Mouse (Mus musculus): ENCODE data around the gene Bach2. TPM values are rescaled to one million over a fixed set of nuclear protein-coding genes. Genes with fewer than 3 reads are reported as not detected.

Gene Bach2
- polyA plus RNA-seq, 1 experiment from 2014 or later, result 4.8 TPM

DNA sequence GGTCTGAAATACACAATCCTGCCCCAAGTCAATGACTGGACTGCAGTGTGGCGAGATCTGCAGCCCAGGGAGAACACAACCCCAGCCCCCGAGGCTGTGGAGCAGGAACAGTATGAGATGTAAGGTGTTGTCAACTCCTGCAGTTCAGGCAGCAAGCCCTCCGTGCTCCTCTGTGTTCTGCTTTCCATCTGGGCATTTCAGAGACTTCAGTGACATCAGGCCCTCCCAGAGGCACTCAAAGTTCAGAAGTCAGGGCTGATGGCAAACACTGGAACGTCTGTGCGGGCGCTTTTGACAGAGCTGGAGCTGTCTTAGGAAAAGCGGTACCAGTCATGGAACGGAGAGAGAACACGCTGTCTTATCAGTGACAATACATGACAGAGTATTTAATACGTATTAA lies 4.9 kb downstream of the Bach2 start:
- DNase-seq (ENCODE audit: low spot score) (no peak), ATAC-seq (replicated peaks; ENCODE audit: low FRiP score) (no peak)
- no peaks in the 10 kb centered on the region for H3K36me3 ChIP-seq (ENCODE audit: control insufficient read depth, insufficient read depth, low read length)
- H3K4me2 ChIP-seq, result no peak overlapping the region
- H3K9me3 ChIP-seq (ENCODE audit: control insufficient read depth, low read length), result no peaks in the 10 kb centered on the region
- WGBS, result 47% methylated on average over 10 of the region's 10 CpGs
- no peak overlapping the region for H3K9ac ChIP-seq (ENCODE audit: low read depth, low read length)
- H3K27ac ChIP-seq (ENCODE audit: low read depth, low read length), result peak overlapping the region; percentile 55; the same call in 1 of the 2 replicates
- no peak overlapping the region for H3K4me3 ChIP-seq (ENCODE audit: low read depth, low read length)
- peaks cover 35% of the 10 kb centered on the region for H3K4me1 ChIP-seq (replicated peaks; ENCODE audit: control insufficient read depth, insufficient read depth, low read length)
- H3K27me3 ChIP-seq (replicated peaks; ENCODE audit: control insufficient read depth, insufficient read depth, low read length), result peaks cover 23% of the 10 kb centered on the region

DNA sequence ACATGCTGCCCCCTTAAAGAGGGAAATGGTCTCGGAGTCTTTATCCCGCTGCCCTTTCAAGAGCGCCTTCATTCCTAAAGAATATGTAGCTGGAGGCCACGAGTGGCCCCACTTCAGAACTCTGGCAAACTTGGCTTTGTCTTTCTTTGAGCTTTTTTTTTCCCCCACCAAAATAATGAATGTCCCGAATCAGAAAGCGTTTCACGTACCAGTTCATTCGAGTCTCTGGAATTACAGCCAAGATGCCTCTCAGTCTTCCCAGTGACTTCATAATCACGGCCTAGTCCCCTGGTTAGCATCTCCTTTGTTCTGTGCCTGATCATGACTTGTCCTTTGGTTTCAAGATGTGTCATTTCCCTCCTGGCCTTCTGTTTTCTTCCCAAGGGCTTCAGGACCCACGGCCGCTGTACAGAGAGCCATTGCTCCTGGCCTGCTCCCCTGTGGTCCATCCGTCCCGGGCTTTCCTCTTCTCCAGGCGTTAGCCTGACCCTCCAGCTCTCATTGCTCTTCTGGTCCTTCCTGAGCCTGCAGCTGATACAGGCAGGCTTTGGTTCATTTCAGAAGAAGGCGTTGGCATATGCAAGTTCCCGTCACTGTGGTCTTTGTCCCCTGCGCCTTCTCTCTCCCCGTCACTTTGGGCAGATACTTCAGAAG lies 5.6 kb downstream of the Bach2 start:
- no peak for ATAC-seq (replicated peaks; ENCODE audit: low FRiP score)
- WGBS, result 67% methylated on average over 18 of the region's 18 CpGs

DNA sequence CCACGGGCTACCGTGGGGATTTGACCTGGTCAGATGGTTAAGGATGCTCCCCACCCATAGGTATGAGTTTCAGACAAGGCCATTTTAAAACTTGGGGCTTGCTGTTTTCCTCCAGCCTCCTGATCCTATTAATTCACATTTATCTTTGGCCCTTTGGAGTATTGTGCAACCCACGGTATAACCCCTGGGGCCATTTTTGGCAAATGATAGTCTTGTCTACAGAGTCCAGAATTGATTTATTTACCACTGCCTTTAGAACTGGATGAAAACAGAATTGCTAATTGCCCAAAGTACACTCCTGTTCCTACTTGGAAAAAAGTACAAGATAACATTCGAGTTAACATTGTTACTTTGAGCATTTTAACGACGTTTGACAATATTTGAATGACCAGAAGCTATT lies 7.0 kb downstream of the Bach2 start:
- WGBS, result 78% methylated on average over 6 of the region's 6 CpGs
- H3K4me1 ChIP-seq (replicated peaks; ENCODE audit: control insufficient read depth, insufficient read depth, low read length), result peaks cover 49% of the 10 kb centered on the region
- ATAC-seq (replicated peaks; ENCODE audit: low FRiP score), result no peak

More for the DNA sequence above, 5.6 kb downstream of the Bach2 start:
- Histone ChIP-seq H3K36me3 (ENCODE audit: control insufficient read depth, insufficient read depth, low read length) (no peaks in the 10 kb centered on the region), H3K27ac (ENCODE audit: low read depth, low read length) (no peak overlapping the region), H3K9ac (ENCODE audit: low read depth, low read length) (no peak overlapping the region), H3K27me3 (replicated peaks; ENCODE audit: control insufficient read depth, insufficient read depth, low read length) (peaks cover 23% of the 10 kb centered on the region), H3K4me2 (no peak overlapping the region), H3K9me3 (ENCODE audit: control insufficient read depth, low read length) (no peaks in the 10 kb centered on the region), H3K4me3 (ENCODE audit: low read depth, low read length) (no peak overlapping the region), H3K4me1 (replicated peaks; ENCODE audit: control insufficient read depth, insufficient read depth, low read length) (peaks cover 42% of the 10 kb centered on the region)
- no peak for DNase-seq (ENCODE audit: low spot score)

DNA sequence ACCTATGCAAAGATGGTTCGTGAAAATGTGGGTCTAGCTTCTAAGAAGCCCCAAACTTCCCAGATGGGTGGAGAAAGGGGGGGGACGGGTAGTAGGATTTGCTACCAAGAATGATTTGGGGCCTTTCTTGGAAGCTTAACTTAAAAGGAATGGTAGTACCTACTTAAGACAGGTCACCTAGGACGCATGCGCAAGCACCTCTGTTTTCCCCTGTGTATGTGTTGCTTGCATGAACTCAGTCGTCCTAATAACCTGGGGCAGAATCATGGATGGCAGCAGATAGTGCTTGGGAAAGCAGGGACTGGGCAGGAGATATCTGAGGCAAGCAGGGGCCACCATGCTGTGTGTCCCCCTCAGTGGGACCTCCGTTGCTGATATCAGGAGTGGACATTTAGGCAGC lies 7.4 kb downstream of the Bach2 start:
- WGBS, result 73% methylated on average over 6 of the region's 6 CpGs
- DNase-seq (ENCODE audit: low spot score) (no peak), ATAC-seq (replicated peaks; ENCODE audit: low FRiP score) (no peak)
- peaks cover 49% of the 10 kb centered on the region for H3K4me1 ChIP-seq (replicated peaks; ENCODE audit: control insufficient read depth, insufficient read depth, low read length)
- no peaks in the 10 kb centered on the region for H3K9me3 ChIP-seq (ENCODE audit: control insufficient read depth, low read length)
- H3K27ac ChIP-seq (ENCODE audit: low read depth, low read length), result no peak overlapping the region
- H3K4me2 ChIP-seq, result no peak overlapping the region
- no peak overlapping the region for H3K4me3 ChIP-seq (ENCODE audit: low read depth, low read length)
- no peaks in the 10 kb centered on the region for H3K36me3 ChIP-seq (ENCODE audit: control insufficient read depth, insufficient read depth, low read length)
- H3K27me3 ChIP-seq (replicated peaks; ENCODE audit: control insufficient read depth, insufficient read depth, low read length), result peaks cover 7% of the 10 kb centered on the region
- H3K9ac ChIP-seq (ENCODE audit: low read depth, low read length), result no peak overlapping the region

More for the DNA sequence above, 7.0 kb downstream of the Bach2 start:
- Histone ChIP-seq H3K9me3 (ENCODE audit: control insufficient read depth, low read length) (no peaks in the 10 kb centered on the region), H3K36me3 (ENCODE audit: control insufficient read depth, insufficient read depth, low read length) (no peaks in the 10 kb centered on the region), H3K27me3 (replicated peaks; ENCODE audit: control insufficient read depth, insufficient read depth, low read length) (peaks cover 10% of the 10 kb centered on the region), H3K27ac (ENCODE audit: low read depth, low read length) (no peak overlapping the region), H3K9ac (ENCODE audit: low read depth, low read length) (no peak overlapping the region), H3K4me3 (ENCODE audit: low read depth, low read length) (no peak overlapping the region), H3K4me2 (no peak overlapping the region)
- no peak for DNase-seq (ENCODE audit: low spot score)

DNA sequence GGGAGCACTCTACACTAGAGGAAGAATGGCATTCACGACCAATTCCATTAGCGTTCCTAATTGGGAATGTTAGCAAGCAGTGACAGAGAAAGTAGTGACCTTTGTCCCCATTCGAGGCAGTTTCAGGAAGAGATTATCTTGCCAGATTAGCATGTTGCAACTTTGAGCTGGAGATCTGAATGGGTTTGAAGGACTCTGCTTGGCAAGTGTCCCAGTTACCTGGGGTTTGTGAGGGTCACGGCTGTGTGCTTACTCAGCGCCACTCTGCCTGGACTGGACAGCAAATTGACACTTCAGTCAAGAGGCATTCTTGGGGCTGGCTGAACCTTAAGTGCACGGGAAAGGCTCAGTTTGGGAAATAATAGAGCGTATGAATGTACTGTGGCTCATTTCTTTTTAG lies 8.2 kb downstream of the Bach2 start:
- no peak overlapping the region for H3K27ac ChIP-seq (ENCODE audit: low read depth, low read length)
- DNase-seq (ENCODE audit: low spot score) (no peak), ATAC-seq (replicated peaks; ENCODE audit: low FRiP score) (no peak)
- no peaks in the 10 kb centered on the region for H3K27me3 ChIP-seq (replicated peaks; ENCODE audit: control insufficient read depth, insufficient read depth, low read length)
- H3K36me3 ChIP-seq (ENCODE audit: control insufficient read depth, insufficient read depth, low read length), result no peaks in the 10 kb centered on the region
- no peaks in the 10 kb centered on the region for H3K9me3 ChIP-seq (ENCODE audit: control insufficient read depth, low read length)
- H3K4me1 ChIP-seq (replicated peaks; ENCODE audit: control insufficient read depth, insufficient read depth, low read length), result peaks cover 52% of the 10 kb centered on the region
- H3K4me3 ChIP-seq (ENCODE audit: low read depth, low read length), result no peak overlapping the region
- H3K9ac ChIP-seq (ENCODE audit: low read depth, low read length), result no peak overlapping the region
- WGBS, result 32% methylated on average over 7 of the region's 7 CpGs
- H3K4me2 ChIP-seq, result no peak overlapping the region

DNA sequence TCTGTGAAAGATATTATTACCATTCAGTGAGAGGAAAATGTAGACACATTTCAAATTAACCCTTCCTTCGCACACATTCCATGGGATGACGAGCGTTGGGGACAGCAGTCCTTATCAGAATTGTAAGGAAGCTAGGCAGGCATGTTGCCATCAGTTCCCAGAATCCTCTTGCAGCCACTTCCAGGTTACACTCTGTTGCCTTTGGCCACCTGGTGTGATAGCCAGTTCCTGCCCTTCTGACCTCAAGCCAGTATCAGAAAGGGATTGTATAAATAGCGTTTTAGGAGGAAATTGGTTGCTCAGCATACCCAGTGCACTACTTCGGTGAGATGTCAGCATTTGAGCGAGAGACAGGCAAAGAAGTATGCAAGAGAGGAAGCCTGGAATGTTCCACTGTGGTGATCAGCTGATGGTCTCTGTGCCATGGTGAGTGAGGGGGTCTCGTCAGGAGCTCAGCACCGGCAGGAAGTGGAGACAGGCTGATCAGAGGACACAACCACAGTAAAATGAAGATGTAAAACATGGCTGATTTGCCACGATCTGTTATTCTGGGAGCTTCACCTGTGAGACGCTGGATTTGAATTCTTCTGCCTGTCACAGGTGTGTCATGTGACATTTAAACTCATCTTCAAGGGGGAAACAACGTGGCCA lies 9.0 kb downstream of the Bach2 start:
- no peak for ATAC-seq (replicated peaks; ENCODE audit: low FRiP score)
- no peak overlapping the region for H3K4me3 ChIP-seq (ENCODE audit: low read depth, low read length)
- H3K4me2 ChIP-seq, result peak overlapping the region; percentile 19; the same call in 1 of the 2 replicates
- WGBS, result 36% methylated on average over 11 of the region's 11 CpGs
- no peak overlapping the region for H3K9ac ChIP-seq (ENCODE audit: low read depth, low read length)
- H3K27me3 ChIP-seq (replicated peaks; ENCODE audit: control insufficient read depth, insufficient read depth, low read length), result no peaks in the 10 kb centered on the region
- no peak for DNase-seq (ENCODE audit: low spot score)
- no peaks in the 10 kb centered on the region for H3K36me3 ChIP-seq (ENCODE audit: control insufficient read depth, insufficient read depth, low read length)
- no peak overlapping the region for H3K27ac ChIP-seq (ENCODE audit: low read depth, low read length)
- H3K9me3 ChIP-seq (ENCODE audit: control insufficient read depth, low read length), result no peaks in the 10 kb centered on the region
- H3K4me1 ChIP-seq (replicated peaks; ENCODE audit: control insufficient read depth, insufficient read depth, low read length), result peaks cover 52% of the 10 kb centered on the region

DNA sequence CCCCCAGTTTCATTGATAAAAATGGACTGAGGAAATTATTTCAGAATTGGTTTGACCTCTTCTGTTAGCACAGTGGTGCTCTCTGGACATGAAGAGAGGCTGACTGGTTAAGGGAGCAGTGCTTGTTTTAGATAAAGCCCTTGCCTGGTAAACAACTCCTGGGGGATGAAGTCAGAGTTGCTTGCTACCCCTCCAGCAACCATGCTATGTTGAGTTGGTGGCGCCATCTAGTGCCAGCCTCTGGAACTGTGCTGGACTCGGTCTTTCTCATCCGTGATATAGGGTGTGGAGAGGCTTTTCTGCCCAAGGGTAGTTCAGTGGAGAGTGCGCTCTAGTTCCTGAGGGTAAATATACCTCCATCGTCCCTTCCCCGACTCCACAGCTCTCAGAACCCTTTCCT lies 9.6 kb downstream of the Bach2 start:
- 19% methylated on average over 6 of the region's 6 CpGs for WGBS
- H3K36me3 ChIP-seq (ENCODE audit: control insufficient read depth, insufficient read depth, low read length), result no peaks in the 10 kb centered on the region
- no peaks in the 10 kb centered on the region for H3K9me3 ChIP-seq (ENCODE audit: control insufficient read depth, low read length)
- no peak overlapping the region for H3K9ac ChIP-seq (ENCODE audit: low read depth, low read length)
- peak; percentile 64 for ATAC-seq (replicated peaks; ENCODE audit: low FRiP score)
- DNase-seq (ENCODE audit: low spot score), result peak; percentile 81
- H3K27ac ChIP-seq (ENCODE audit: low read depth, low read length), result no peak overlapping the region
- H3K27me3 ChIP-seq (replicated peaks; ENCODE audit: control insufficient read depth, insufficient read depth, low read length), result no peaks in the 10 kb centered on the region
- H3K4me1 ChIP-seq (replicated peaks; ENCODE audit: control insufficient read depth, insufficient read depth, low read length), result peaks cover 52% of the 10 kb centered on the region
- no peak overlapping the region for H3K4me3 ChIP-seq (ENCODE audit: low read depth, low read length)
- H3K4me2 ChIP-seq, result no peak overlapping the region

DNA sequence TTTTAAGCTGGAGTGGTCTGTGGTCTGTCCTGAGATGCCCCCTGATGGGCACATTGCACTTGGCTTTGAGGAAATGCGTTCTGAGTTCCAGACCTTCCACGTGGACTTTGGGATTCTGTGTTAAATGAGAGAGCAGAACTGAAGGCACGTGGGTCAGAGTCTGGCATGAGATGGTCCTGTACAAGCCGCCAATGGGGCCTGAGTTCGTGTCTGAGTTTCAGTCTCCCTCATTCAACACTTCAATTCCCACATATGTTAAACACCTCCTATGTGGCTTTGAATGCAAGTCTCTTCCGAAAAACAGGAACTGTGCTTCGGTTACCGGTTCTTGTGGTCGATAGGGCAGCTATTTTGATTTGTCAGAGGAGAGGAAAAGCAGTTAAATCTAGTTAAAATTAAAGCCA lies 10.4 kb downstream of the Bach2 start:
- Histone ChIP-seq H3K9ac (ENCODE audit: low read depth, low read length) (no peak overlapping the region), H3K27me3 (replicated peaks; ENCODE audit: control insufficient read depth, insufficient read depth, low read length) (no peaks in the 10 kb centered on the region), H3K4me2 (peak overlapping the region; percentile 23; the same call in 1 of the 2 replicates), H3K36me3 (ENCODE audit: control insufficient read depth, insufficient read depth, low read length) (no peaks in the 10 kb centered on the region), H3K27ac (ENCODE audit: low read depth, low read length) (no peak overlapping the region), H3K4me1 (replicated peaks; ENCODE audit: control insufficient read depth, insufficient read depth, low read length) (peaks cover 49% of the 10 kb centered on the region), H3K4me3 (ENCODE audit: low read depth, low read length) (no peak overlapping the region), H3K9me3 (ENCODE audit: control insufficient read depth, low read length) (no peaks in the 10 kb centered on the region)
- DNase-seq (ENCODE audit: low spot score) (no peak), ATAC-seq (replicated peaks; ENCODE audit: low FRiP score) (no peak)
- WGBS, result 38% methylated on average over 9 of the region's 9 CpGs

All from liver, embryonic 11.5 days (tissue).